Mouse (Mus musculus) intestine, postnatal 0 days (tissue): ENCODE measurements around the gene Snx32. TPM values are rescaled to one million over a fixed set of nuclear protein-coding genes. Genes with fewer than 3 reads are reported as not detected.

Source experiments
- ATAC-seq: fragments of 200-750 bp; cut with Nextera tagmentation; 2 replicates; pipeline ENCODE4 v1.8.0; 2017; ENCODE audit warnings: mild to moderate bottlenecking, moderate TSS enrichment, moderate library complexity
- H3K27ac ChIP-seq: fragments of 300-500 bp; sonication (generic); 2 replicates; pipeline ENCODE4 v1.5.1; 2014; ENCODE audit warnings: mild to moderate bottlenecking, low read depth, low read length, moderate library complexity
- H3K27me3 ChIP-seq: fragments of 300-500 bp; sonication (generic); replicated peaks from 2 replicates; pipeline ENCODE4 v1.6.1; 2014; ENCODE audit warnings: low read length, mixed read lengths; ENCODE audit not compliant: control insufficient read depth, insufficient read depth
- H3K36me3 ChIP-seq: fragments of 300-500 bp; sonication (generic); 2 replicates; pipeline ENCODE4 v1.6.1; 2014; ENCODE audit warnings: mild to moderate bottlenecking, moderate library complexity; ENCODE audit not compliant: control insufficient read depth, insufficient read depth
- H3K4me1 ChIP-seq: fragments of 300-500 bp; sonication (generic); replicated peaks from 2 replicates; pipeline ENCODE4 v1.6.1; 2014; ENCODE audit warnings: antibody characterized with exemption, low read length, mixed read lengths; ENCODE audit not compliant: control insufficient read depth, insufficient read depth
- H3K4me2 ChIP-seq: fragments of 300-500 bp; sonication (generic); replicated peaks from 2 replicates; pipeline ENCODE4 v1.6.1; 2014; ENCODE audit warnings: low read depth, mild to moderate bottlenecking, moderate library complexity
- H3K4me3 ChIP-seq: fragments of 300-500 bp; sonication (generic); 2 replicates; pipeline ENCODE4 v1.5.1; 2014; ENCODE audit warnings: low read depth, low read length
- H3K9ac ChIP-seq: fragments of 300-500 bp; sonication (generic); 2 replicates; pipeline ENCODE4 v1.6.1; 2014; ENCODE audit warnings: mild to moderate bottlenecking, low read depth, low read length
- H3K9me3 ChIP-seq: fragments of 300-500 bp; sonication (generic); 2 replicates; pipeline ENCODE4 v1.6.1; 2016; ENCODE audit warnings: mixed run types; ENCODE audit not compliant: control insufficient read depth
- CTCF ChIP-seq: sonication (generic); IDR thresholded peaks from 2 replicates; pipeline ENCODE4 v1.5.1; 2016; ENCODE audit warnings: low read depth, mild to moderate bottlenecking, control low read depth, antibody characterized with exemption, moderate library complexity
- WGBS: fragments of 180-500 bp; shearing (Covaris S2); extraction: QIAGEN DNeasy Blood & Tissue Kit; methylation state at CpG from one replicate; pipeline ENCODE4 v1.1.7; 2014; 5-methylcytosine and 5-hydroxymethylcytosine counted together
- polyA plus RNA-seq: library from polyadenylated mRNA; unstranded; fragments of >200 nt; fragmentation: Nextera tagmentation; extraction: Ambion mirVana; gene quantifications from 2 replicates; pipeline ENCODE4 v1.2.1, GENCODE M21; 2015

The Snx32 gene
- 3.8 and 4.5 TPM in 2 replicates for polyA plus RNA-seq

DNA sequence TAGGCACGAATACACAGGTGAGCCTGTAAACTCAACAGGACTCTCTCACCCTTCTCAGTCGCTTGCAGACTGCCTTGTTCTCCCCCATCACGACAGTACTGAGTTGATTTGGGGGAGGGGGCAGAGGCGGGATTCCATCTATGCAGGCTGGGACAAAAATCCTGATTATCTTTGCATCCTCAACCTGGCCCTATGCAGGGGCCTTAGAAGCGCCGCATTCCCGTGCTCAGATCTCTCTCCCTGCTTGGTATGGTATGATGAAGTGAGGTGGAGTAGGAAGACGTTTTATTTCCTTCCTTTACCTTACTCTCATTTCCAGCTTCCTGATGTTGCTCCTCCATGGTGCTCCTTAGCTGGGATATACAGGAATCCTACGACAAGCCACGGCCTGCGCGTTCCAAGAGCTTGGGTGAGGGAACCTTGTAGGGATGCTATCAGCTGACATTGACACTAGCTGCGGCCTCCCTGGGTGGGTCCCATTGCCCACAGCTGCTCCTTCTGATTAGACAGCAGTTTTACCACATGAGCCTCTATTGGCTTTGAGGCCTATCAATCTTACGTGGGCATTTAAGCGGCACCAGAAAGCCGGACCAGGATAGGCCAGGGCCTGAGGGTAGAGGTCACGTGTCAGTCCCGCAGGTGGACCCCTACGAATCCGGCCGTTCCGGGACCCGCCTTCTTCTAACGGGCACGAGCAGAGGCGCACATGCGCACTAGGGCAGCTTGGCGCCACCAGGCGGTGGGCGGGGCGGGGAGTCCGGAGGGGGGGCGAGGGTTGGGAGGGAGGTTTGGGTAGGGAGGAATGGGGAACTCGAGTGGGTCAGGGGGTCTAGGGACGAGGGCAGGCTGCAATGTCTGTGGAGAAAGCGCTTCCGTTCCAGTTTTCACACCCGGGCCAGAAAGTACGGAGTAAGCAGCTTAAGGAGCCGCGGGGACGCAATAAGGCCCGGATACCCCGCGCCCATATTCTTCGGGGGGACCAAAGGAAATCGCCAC, at the start of gene Snx32:
TSS of gene Snx32 (minus strand) at position 508 of the 996 bp plus-strand sequence.
- H3K27me3 ChIP-seq: no peaks in the 10 kb centered on the region
- H3K4me3 ChIP-seq: peak within 1 kb of the TSS; percentile 48
- peak within 1 kb of the TSS; percentile 81 for H3K4me2 ChIP-seq
- H3K9me3 ChIP-seq: no peaks in the 10 kb centered on the region
- no peaks in the 10 kb centered on the region for H3K36me3 ChIP-seq
- WGBS: 3% methylated on average over 47 of the region's 47 CpGs
- H3K4me1 ChIP-seq: no peaks in the 10 kb centered on the region; the same call in 1 of the 2 replicates
- H3K27ac ChIP-seq: no peak within 1 kb of the TSS
- peak; percentile 97 for ATAC-seq
- peak; percentile 59 for TF ChIP-seq CTCF
- H3K9ac ChIP-seq: peak within 1 kb of the TSS; percentile 50

DNA sequence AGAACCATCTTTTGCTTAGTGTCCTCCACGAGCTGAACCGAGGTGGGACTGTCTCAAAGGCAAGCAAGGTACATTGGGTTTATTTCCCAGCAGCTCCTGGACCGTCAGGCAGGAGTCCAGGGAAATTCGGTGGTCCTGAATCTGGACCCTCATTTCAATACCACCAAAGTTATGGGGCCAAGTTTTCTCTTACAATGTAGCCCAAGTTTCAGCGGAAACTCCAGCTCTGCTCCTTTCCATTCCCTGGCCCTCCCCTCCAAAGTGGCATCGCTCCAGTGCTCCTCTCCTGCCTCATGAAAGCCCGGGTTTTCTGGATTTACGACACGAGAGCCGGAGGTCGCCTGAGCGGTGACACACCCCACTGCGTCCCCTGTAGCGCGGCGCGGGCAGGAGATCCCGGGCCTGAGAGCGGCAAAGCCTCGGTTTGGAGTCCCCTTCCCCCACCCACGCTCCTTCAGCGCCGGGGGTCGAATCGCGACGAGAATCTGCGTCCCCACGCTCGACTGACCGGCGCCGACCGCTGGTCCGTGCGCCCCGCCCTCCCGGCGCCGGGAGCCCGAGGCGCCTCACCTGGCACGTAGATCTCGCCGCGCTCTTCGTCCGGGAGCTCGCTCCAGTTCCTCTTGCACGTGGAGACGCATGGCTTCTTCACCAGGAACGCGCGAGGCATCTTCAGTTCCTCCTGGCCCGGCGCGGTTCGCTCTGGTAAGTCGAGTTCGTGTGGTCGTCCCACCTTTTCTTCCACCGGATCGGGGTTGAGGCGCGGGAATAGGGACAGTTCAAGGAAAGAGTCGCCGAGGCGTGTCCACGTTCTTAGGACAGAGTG, 49.5 kb upstream of the Snx32 start:
- H3K36me3 ChIP-seq: no peaks in the 10 kb centered on the region
- peak overlapping the region; percentile 58 for H3K4me3 ChIP-seq
- no peaks in the 10 kb centered on the region for H3K9me3 ChIP-seq
- H3K9ac ChIP-seq: peak overlapping the region; percentile 53
- ATAC-seq: no peak
- peak overlapping the region; percentile 77 for H3K4me2 ChIP-seq
- WGBS: under 1% methylated on average over 69 of the region's 69 CpGs
- peaks cover 14% of the 10 kb centered on the region; the same call in 1 of the 2 replicates for H3K27me3 ChIP-seq
- peaks cover 3% of the 10 kb centered on the region; the same call in 1 of the 2 replicates for H3K4me1 ChIP-seq
- TF ChIP-seq CTCF: no peak
- H3K27ac ChIP-seq: peak overlapping the region; percentile 94

- Histone ChIP-seq H3K4me3 (peak overlapping the region; percentile 58), H3K27me3 (peaks cover 14% of the 10 kb centered on the region; the same call in 1 of the 2 replicates), H3K4me1 (peaks cover 3% of the 10 kb centered on the region; the same call in 1 of the 2 replicates), H3K9ac (peak overlapping the region; percentile 40; the same call in 1 of the 2 replicates), H3K4me2 (peak overlapping the region; percentile 77), H3K27ac (peak overlapping the region; percentile 94), H3K9me3 (no peaks in the 10 kb centered on the region), H3K36me3 (no peaks in the 10 kb centered on the region)
- WGBS: 13% methylated on average over 8 of the region's 8 CpGs
- TF ChIP-seq CTCF: no peak
- ATAC-seq: no peak
These were observed 48.9 kb upstream of the Snx32 start for GRCm38 (mm10) chr19:5559229-5559628.

DNA sequence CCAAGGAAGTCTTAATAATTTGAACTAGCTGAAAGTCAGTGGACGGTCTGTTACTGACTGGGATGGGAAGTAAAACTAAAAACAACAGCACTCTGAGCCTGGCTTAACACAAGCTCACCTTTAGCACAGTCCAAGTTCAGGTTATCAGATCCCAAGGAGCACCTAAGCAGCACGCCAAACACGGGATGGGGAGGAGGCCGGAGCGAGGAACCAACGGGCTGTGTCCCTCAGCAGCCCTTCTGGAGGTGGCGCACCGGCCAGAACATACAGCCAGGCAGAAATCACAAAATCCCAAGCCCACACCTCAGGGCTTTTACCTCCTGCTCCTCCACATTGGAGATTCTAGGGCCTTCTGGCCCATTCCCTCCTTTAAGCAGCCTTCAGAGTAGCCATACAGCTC, 48.4 kb upstream of the Snx32 start:
- peaks cover 3% of the 10 kb centered on the region; the same call in 1 of the 2 replicates for H3K4me1 ChIP-seq
- H3K36me3 ChIP-seq: no peaks in the 10 kb centered on the region
- H3K27me3 ChIP-seq: peaks cover 14% of the 10 kb centered on the region; the same call in 1 of the 2 replicates
- H3K9ac ChIP-seq: peak overlapping the region; percentile 40
- no peaks in the 10 kb centered on the region for H3K9me3 ChIP-seq
- H3K4me2 ChIP-seq: peak overlapping the region; percentile 77
- no peak for ATAC-seq
- peak overlapping the region; percentile 94 for H3K27ac ChIP-seq
- no peak for TF ChIP-seq CTCF
- WGBS: 31% methylated on average over 8 of the region's 8 CpGs
- peak overlapping the region; percentile 58 for H3K4me3 ChIP-seq

- Histone ChIP-seq H3K36me3 (no peaks in the 10 kb centered on the region), H3K27me3 (peaks cover 14% of the 10 kb centered on the region; the same call in 1 of the 2 replicates), H3K27ac (peak overlapping the region; percentile 94; the same call in 1 of the 2 replicates), H3K9ac (peak overlapping the region; percentile 40), H3K4me3 (peak overlapping the region; percentile 58), H3K4me1 (peaks cover 7% of the 10 kb centered on the region; the same call in 1 of the 2 replicates), H3K9me3 (no peaks in the 10 kb centered on the region), H3K4me2 (peak overlapping the region; percentile 77)
- no peak for TF ChIP-seq CTCF
- 30% methylated on average over 7 of the region's 7 CpGs for WGBS
- ATAC-seq: no peak
These were observed 47.8 kb upstream of the Snx32 start for GRCm38 (mm10) chr19:5558169-5558568.
